ENCODE assay signal across 8 mouse cellular contexts in the genomic region with DNA sequence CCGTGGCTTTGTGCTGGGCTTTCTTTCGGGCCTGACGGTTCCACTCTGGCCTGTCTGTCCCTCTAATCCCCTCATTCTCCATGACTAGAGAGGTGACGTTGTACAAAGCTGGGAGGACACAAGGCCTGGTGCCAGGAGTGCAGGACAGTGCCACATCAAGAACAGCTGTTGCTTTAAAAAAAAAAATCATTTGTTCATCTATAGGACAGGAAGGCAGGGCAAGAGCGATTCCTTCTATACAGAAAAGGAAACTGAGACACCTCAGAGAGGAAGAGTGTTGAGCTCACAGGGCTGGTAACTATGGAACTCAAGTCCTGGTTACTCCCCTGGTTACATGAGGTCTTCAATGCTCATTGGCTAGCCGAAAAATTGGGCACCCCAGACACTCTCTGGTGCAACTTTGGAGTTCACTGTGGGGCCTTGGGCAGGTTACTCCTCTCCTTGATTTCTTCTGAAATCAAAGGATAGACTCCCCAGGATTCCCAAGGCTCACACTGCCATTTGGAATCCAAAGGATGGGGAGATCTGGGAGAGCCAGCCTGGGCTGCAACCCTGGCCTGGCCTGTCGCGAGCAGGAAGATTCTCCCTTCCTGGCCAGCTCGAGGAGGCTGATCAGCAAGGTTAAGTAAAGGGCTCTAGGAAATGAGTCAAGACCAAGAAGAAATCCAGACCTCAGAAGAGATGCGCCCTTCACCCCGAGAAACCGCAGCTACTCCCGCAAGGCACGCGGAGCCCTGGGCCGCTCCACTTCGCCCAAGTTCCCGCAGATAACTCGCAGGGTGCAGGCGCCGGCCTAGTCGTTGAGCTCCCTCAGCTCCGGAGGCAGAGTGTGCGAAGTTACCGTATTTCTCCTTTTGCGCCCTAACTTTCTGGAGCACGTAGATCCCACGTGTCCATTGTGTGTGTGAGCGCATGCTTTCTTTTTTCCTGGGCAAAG. TPM values are rescaled to one million over a fixed set of nuclear protein-coding genes. Genes with fewer than 3 reads are reported as not detected.
DNase-seq lines count a peak whose midpoint lies in the region; ATAC-seq and TF ChIP-seq lines count a peak whose summit lies in the region.

No protein-coding gene starts in this region.

- H3K27me3 ChIP-seq in embryonic facial prominence, embryonic 14.5 days (replicated peaks; ENCODE audit: control insufficient read depth, insufficient read depth, low read length) = 0 out of 2 replicates have a peak, but pooled peaks cover 5% of the 10 kb centered on the region
- H3K27me3 ChIP-seq in heart, embryonic 15.5 days = no peaks in the 10 kb centered on the region
- H3K27me3 ChIP-seq in liver, postnatal 0 days (ENCODE audit: insufficient read depth, low read length) = no peaks in the 10 kb centered on the region; the same call in 1 of the 2 replicates
- peaks cover 12% of the 10 kb centered on the region for H3K27me3 ChIP-seq in neural tube, embryonic 14.5 days (ENCODE audit: control insufficient read depth, insufficient read depth, low read length)

- H3K36me3 ChIP-seq in embryonic facial prominence, embryonic 14.5 days (ENCODE audit: control insufficient read depth, insufficient read depth, low read length) = no peaks in the 10 kb centered on the region
- H3K36me3 ChIP-seq in heart, embryonic 15.5 days = no peaks in the 10 kb centered on the region
- no peaks in the 10 kb centered on the region for H3K36me3 ChIP-seq in liver, postnatal 0 days (replicated peaks; ENCODE audit: insufficient read depth, low read length)
- no peaks in the 10 kb centered on the region for H3K36me3 ChIP-seq in neural tube, embryonic 14.5 days (ENCODE audit: control insufficient read depth, insufficient read depth, low read length)

- peak; percentile 66; the same call in 1 of the 2 replicates for ATAC-seq in embryonic facial prominence, embryonic 14.5 days (ENCODE audit: low read depth)
- ATAC-seq in heart, embryonic 15.5 days (replicated peaks; ENCODE audit: insufficient number of reproducible peaks, insufficient read depth, low FRiP score, low read depth) = peak; percentile 63
- ATAC-seq in liver, postnatal 0 days = peak; percentile 82
- ATAC-seq in neural tube, embryonic 14.5 days (ENCODE audit: low read depth) = peak; percentile 44; the same call in 1 of the 2 replicates

- WGBS in embryonic facial prominence, embryonic 14.5 days = 9% methylated on average over 28 of the region's 29 CpGs
- 12% methylated on average over 29 of the region's 29 CpGs for WGBS in heart, embryonic 15.5 days
- WGBS in liver, postnatal 0 days (ENCODE audit: insufficient replicate concordance) = 8% methylated on average over 29 of the region's 29 CpGs
- 3% methylated on average over 29 of the region's 29 CpGs for WGBS in neural tube, embryonic 14.5 days

- TF ChIP-seq EP300 in liver, postnatal 0 days (IDR thresholded peaks at IDR 0.05; ENCODE audit: low read depth) = no peak

- no peaks in the 10 kb centered on the region for H3K9me3 ChIP-seq in embryonic facial prominence, embryonic 14.5 days (ENCODE audit: control insufficient read depth, low read length)
- no peaks in the 10 kb centered on the region for H3K9me3 ChIP-seq in heart, embryonic 15.5 days (replicated peaks)
- H3K9me3 ChIP-seq in liver, postnatal 0 days (ENCODE audit: low read length) = no peaks in the 10 kb centered on the region
- H3K9me3 ChIP-seq in neural tube, embryonic 14.5 days (ENCODE audit: control insufficient read depth, low read length) = no peaks in the 10 kb centered on the region

- peak overlapping the region; percentile 20 for H3K9ac ChIP-seq in embryonic facial prominence, embryonic 14.5 days (ENCODE audit: low read depth, low read length)
- peak overlapping the region; percentile 42 for H3K9ac ChIP-seq in heart, embryonic 15.5 days
- H3K9ac ChIP-seq in liver, postnatal 0 days (replicated peaks) = peak overlapping the region; percentile 28; the same call in 1 of the 2 replicates
- H3K9ac ChIP-seq in neural tube, embryonic 14.5 days (replicated peaks; ENCODE audit: low read depth, low read length) = no peak overlapping the region

- TF ChIP-seq CTCF in liver, postnatal 0 days (IDR thresholded peaks at IDR 0.05; ENCODE audit: low read depth) = no peak

- H3K4me1 ChIP-seq in embryonic facial prominence, embryonic 14.5 days (ENCODE audit: control insufficient read depth, insufficient read depth, low read length) = peaks cover 19% of the 10 kb centered on the region
- peaks cover 21% of the 10 kb centered on the region for H3K4me1 ChIP-seq in heart, embryonic 15.5 days (replicated peaks)
- peaks cover 24% of the 10 kb centered on the region for H3K4me1 ChIP-seq in liver, postnatal 0 days (ENCODE audit: insufficient read depth)
- H3K4me1 ChIP-seq in neural tube, embryonic 14.5 days (ENCODE audit: control insufficient read depth, insufficient read depth, low read length) = peaks cover 3% of the 10 kb centered on the region; the same call in 1 of the 2 replicates

- peak overlapping the region; percentile 43 for H3K4me2 ChIP-seq in embryonic facial prominence, embryonic 14.5 days (ENCODE audit: low read depth, low read length)
- peak overlapping the region; percentile 57 for H3K4me2 ChIP-seq in heart, embryonic 15.5 days
- peak overlapping the region; percentile 57 for H3K4me2 ChIP-seq in liver, postnatal 0 days (ENCODE audit: low read depth, low read length)
- H3K4me2 ChIP-seq in neural tube, embryonic 14.5 days (ENCODE audit: low read depth, low read length) = peak overlapping the region; percentile 11; the same call in 1 of the 2 replicates

- DNase-seq in right cerebral cortex, adult 18-20 months = peak; percentile 55
- no peak for DNase-seq in right cerebral cortex, postnatal 14 days
- DNase-seq in embryonic facial prominence, embryonic 14.5 days (ENCODE audit: low spot score) = peak; percentile 91
- peak; percentile 59 for DNase-seq in kidney, postnatal 10 days
- peak; percentile 60 for DNase-seq in liver, postnatal 0 days
- peak; percentile 70 for DNase-seq in thymus, postnatal 25 days

- peak overlapping the region; percentile 74 for H3K27ac ChIP-seq in embryonic facial prominence, embryonic 14.5 days (replicated peaks; ENCODE audit: low read depth, low read length)
- peak overlapping the region; percentile 67 for H3K27ac ChIP-seq in heart, embryonic 15.5 days
- peak overlapping the region; percentile 83 for H3K27ac ChIP-seq in liver, postnatal 0 days (ENCODE audit: low read depth)
- H3K27ac ChIP-seq in neural tube, embryonic 14.5 days (ENCODE audit: low read depth, low read length) = no peak overlapping the region

- peak overlapping the region; percentile 23; the same call in 1 of the 2 replicates for H3K4me3 ChIP-seq in embryonic facial prominence, embryonic 14.5 days (ENCODE audit: low read depth, low read length)
- H3K4me3 ChIP-seq in heart, embryonic 15.5 days = peak overlapping the region; percentile 34
- peak overlapping the region; percentile 24 for H3K4me3 ChIP-seq in liver, postnatal 0 days (ENCODE audit: low read depth, low read length)
- H3K4me3 ChIP-seq in neural tube, embryonic 14.5 days (ENCODE audit: low read depth, low read length) = no peak overlapping the region

RNA-seq across cellular contexts. Expression of a gene that starts 3.5 kb away (rescaled TPM):
- polyA plus RNA-seq in embryonic facial prominence, embryonic 14.5 days (2014; fragmentation: Nextera tagmentation; extraction: Ambion mirVana) = not detected in 2 replicates
- not detected in 2 replicates for polyA plus RNA-seq in heart, embryonic 15.5 days (2015; fragmentation: Nextera tagmentation; extraction: Ambion mirVana)
- polyA plus RNA-seq in liver, postnatal 0 days (2015; fragmentation: Nextera tagmentation; extraction: Ambion mirVana) = not detected in 2 replicates
- polyA plus RNA-seq in neural tube, embryonic 14.5 days (2014; fragmentation: Nextera tagmentation; extraction: Ambion mirVana) = not detected in 2 replicates

RNA-seq across cellular contexts. Expression of a gene that starts 47.5 kb away (rescaled TPM):
- not detected in 2 replicates for polyA plus RNA-seq in embryonic facial prominence, embryonic 14.5 days (2014; fragmentation: Nextera tagmentation; extraction: Ambion mirVana)
- polyA plus RNA-seq in heart, embryonic 15.5 days (2015; fragmentation: Nextera tagmentation; extraction: Ambion mirVana) = not detected in 2 replicates
- polyA plus RNA-seq in liver, postnatal 0 days (2015; fragmentation: Nextera tagmentation; extraction: Ambion mirVana) = not detected in 2 replicates
- not detected in 2 replicates for polyA plus RNA-seq in neural tube, embryonic 14.5 days (2014; fragmentation: Nextera tagmentation; extraction: Ambion mirVana)
